Mouse (Mus musculus) liver, embryonic 15.5 days (tissue): Measurements from ENCODE around the gene Drd2. TPM values are rescaled to one million over a fixed set of nuclear protein-coding genes. Genes with fewer than 3 reads are reported as not detected.

Source experiments
- ATAC-seq: fragments of 200-750 bp; cut with Nextera tagmentation; 2 replicates; pipeline ENCODE4 v1.8.0; 2017; ENCODE audit warnings: moderate number of reproducible peaks, mild to moderate bottlenecking, moderate library complexity; ENCODE audit not compliant: insufficient read depth
- H3K27ac ChIP-seq: fragments of 300-500 bp; sonication (generic); replicated peaks from 2 replicates; pipeline ENCODE4 v1.5.1; 2015; ENCODE audit warnings: mild to moderate bottlenecking, inconsistent platforms
- H3K27me3 ChIP-seq: fragments of 300-500 bp; sonication (generic); 2 replicates; pipeline ENCODE4 v1.6.1; 2015; ENCODE audit warnings: mild to moderate bottlenecking, inconsistent platforms
- H3K36me3 ChIP-seq: fragments of 300-500 bp; sonication (generic); replicated peaks from 2 replicates; pipeline ENCODE4 v1.6.1; 2015; ENCODE audit warnings: moderate library complexity, mild to moderate bottlenecking, inconsistent platforms
- H3K4me1 ChIP-seq: fragments of 300-500 bp; sonication (generic); replicated peaks from 2 replicates; pipeline ENCODE4 v1.6.1; 2015; ENCODE audit warnings: inconsistent platforms
- H3K4me2 ChIP-seq: fragments of 300-500 bp; sonication (generic); 2 replicates; pipeline ENCODE4 v1.6.1; 2015; ENCODE audit warnings: moderate library complexity, mild to moderate bottlenecking, inconsistent platforms
- H3K4me3 ChIP-seq: fragments of 300-500 bp; sonication (generic); replicated peaks from 2 replicates; pipeline ENCODE4 v1.5.1; 2015; ENCODE audit warnings: mild to moderate bottlenecking, inconsistent platforms
- H3K9ac ChIP-seq: fragments of 300-500 bp; sonication (generic); 2 replicates; pipeline ENCODE4 v1.6.1; 2015; ENCODE audit warnings: moderate library complexity, mild to moderate bottlenecking, inconsistent platforms
- H3K9me3 ChIP-seq: fragments of 300-500 bp; sonication (generic); replicated peaks from 2 replicates; pipeline ENCODE4 v1.6.1; 2016; ENCODE audit warnings: inconsistent platforms
- WGBS: fragments of 180-500 bp; shearing (Covaris S2); methylation state at CpG from one replicate; pipeline ENCODE4 v1.1.7; 2015; ENCODE audit warnings: mixed read lengths; ENCODE audit not compliant: insufficient replicate concordance; 5-methylcytosine and 5-hydroxymethylcytosine counted together
- polyA plus RNA-seq: library from polyadenylated mRNA; unstranded; fragments of >200 nt; fragmentation: Nextera tagmentation; extraction: Ambion mirVana; gene quantifications from 2 replicates; pipeline ENCODE4 v1.2.1, GENCODE M21; 2015

The Drd2 gene
- polyA plus RNA-seq, 1 experiment from 2014 or later = not detected

GRCm38 (mm10) chr9:49386119-49386518 lies 45.7 kb downstream of the Drd2 start:
- H3K27ac ChIP-seq = no peak overlapping the region
- H3K4me1 ChIP-seq = no peaks in the 10 kb centered on the region
- no peaks in the 10 kb centered on the region for H3K27me3 ChIP-seq
- no peaks in the 10 kb centered on the region for H3K9me3 ChIP-seq
- WGBS = 42% methylated on average over 11 of the region's 11 CpGs
- H3K9ac ChIP-seq = no peak overlapping the region
- no peak overlapping the region for H3K4me2 ChIP-seq
- no peak overlapping the region for H3K4me3 ChIP-seq
- ATAC-seq = no peak
- no peaks in the 10 kb centered on the region for H3K36me3 ChIP-seq

DNA sequence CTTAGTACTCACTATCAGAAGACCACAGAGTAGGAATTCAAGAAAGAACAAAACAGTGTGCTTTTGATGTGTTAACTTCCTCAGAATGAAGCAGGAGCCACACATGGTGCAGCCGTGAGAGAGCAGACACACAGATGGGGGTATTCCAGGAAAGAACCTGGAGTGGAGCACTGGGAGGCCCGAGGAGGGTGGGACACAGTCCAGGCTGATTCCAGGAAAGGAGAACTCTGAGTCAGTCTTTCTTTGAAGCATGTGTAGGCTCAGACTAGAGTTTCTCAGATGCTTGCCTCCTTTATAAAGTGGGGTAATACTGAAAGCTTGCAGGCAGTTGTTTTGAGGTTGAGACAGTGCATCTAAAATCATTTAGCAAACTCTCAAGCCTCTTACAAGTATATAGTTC lies 51.8 kb downstream of the Drd2 start:
- H3K9ac ChIP-seq = no peak overlapping the region
- WGBS = 29% methylated on average over 2 of the region's 2 CpGs
- H3K27me3 ChIP-seq = no peaks in the 10 kb centered on the region
- H3K27ac ChIP-seq = no peak overlapping the region
- no peak for ATAC-seq
- H3K4me1 ChIP-seq = no peaks in the 10 kb centered on the region
- no peak overlapping the region for H3K4me3 ChIP-seq
- H3K36me3 ChIP-seq = no peaks in the 10 kb centered on the region
- no peak overlapping the region for H3K4me2 ChIP-seq
- no peaks in the 10 kb centered on the region for H3K9me3 ChIP-seq

GRCm38 (mm10) chr9:49396006-49396405 lies 55.6 kb downstream of the Drd2 start:
- no peak for ATAC-seq
- no peak overlapping the region for H3K4me2 ChIP-seq
- no peak overlapping the region for H3K27ac ChIP-seq

GRCm38 (mm10) chr9:49403711-49404110 lies 63.3 kb downstream of the Drd2 start:
- no peak for ATAC-seq
- H3K4me2 ChIP-seq = no peak overlapping the region
- no peaks in the 10 kb centered on the region for H3K4me1 ChIP-seq
- H3K9ac ChIP-seq = no peak overlapping the region
- WGBS = 43% methylated on average over 2 of the region's 2 CpGs
- H3K9me3 ChIP-seq = no peaks in the 10 kb centered on the region
- no peak overlapping the region for H3K4me3 ChIP-seq
- H3K36me3 ChIP-seq = no peaks in the 10 kb centered on the region
- no peak overlapping the region for H3K27ac ChIP-seq
- no peaks in the 10 kb centered on the region for H3K27me3 ChIP-seq

More at GRCm38 (mm10) chr9:49396006-49396405, 55.6 kb downstream of the Drd2 start:
- H3K9ac ChIP-seq = no peak overlapping the region
- H3K4me1 ChIP-seq = no peaks in the 10 kb centered on the region
- H3K9me3 ChIP-seq = no peaks in the 10 kb centered on the region
- H3K27me3 ChIP-seq = no peaks in the 10 kb centered on the region
- H3K36me3 ChIP-seq = no peaks in the 10 kb centered on the region
- H3K4me3 ChIP-seq = no peak overlapping the region

DNA sequence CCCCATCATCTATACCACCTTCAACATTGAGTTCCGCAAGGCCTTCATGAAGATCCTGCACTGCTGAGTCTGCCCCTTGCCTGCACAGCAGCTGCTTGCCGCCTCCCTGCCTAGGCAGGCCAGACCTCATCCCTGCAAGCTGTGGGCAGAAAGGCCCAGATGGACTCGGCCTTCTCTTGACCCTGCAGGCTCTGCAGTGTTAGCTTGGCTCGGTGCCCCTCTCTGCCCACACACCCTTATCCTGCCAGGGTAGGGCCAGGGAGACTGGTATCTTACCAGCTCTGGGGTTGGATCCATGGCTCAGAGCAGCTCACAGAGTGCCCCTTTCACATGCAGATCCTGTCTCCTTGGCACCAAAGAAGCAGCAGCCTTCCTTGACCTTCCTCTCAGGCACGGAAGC lies 66.6 kb downstream of the Drd2 start:
- Histone ChIP-seq H3K4me1 (no peaks in the 10 kb centered on the region), H3K9ac (no peak overlapping the region), H3K27ac (no peak overlapping the region), H3K4me2 (no peak overlapping the region), H3K4me3 (no peak overlapping the region), H3K27me3 (no peaks in the 10 kb centered on the region), H3K9me3 (no peaks in the 10 kb centered on the region), H3K36me3 (no peaks in the 10 kb centered on the region)
- 67% methylated on average over 5 of the region's 5 CpGs for WGBS
- no peak for ATAC-seq

- 53% methylated on average over 5 of the region's 5 CpGs for WGBS
- Histone ChIP-seq H3K4me1 (no peaks in the 10 kb centered on the region), H3K9ac (no peak overlapping the region), H3K27me3 (no peaks in the 10 kb centered on the region), H3K9me3 (no peaks in the 10 kb centered on the region), H3K4me2 (no peak overlapping the region), H3K4me3 (no peak overlapping the region), H3K36me3 (no peaks in the 10 kb centered on the region), H3K27ac (no peak overlapping the region)
- ATAC-seq = no peak
Measured at GRCm38 (mm10) chr9:49410621-49411020, 70.2 kb downstream of the Drd2 start.

DNA sequence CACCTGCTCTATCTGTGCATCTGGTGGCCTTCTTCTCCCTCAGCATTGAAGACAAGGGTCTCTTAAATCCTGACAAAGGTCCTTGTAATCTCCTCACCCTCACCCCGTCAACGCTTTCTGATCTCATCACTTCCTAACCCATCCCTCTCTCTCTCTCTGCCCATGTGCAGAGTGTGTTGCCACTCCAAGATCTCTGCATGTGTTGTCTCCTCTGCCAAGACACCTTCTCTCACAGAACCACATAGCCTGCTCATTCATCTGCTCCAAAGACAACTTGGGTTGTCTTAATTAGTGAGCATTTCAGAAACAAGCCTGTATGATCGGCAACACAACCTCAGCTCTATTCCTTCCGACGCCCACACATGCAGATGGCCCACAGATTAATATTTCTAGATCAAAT lies 83.4 kb downstream of the Drd2 start:
- Histone ChIP-seq H3K9me3 (no peaks in the 10 kb centered on the region), H3K4me3 (no peak overlapping the region), H3K27me3 (no peaks in the 10 kb centered on the region), H3K27ac (no peak overlapping the region), H3K9ac (no peak overlapping the region), H3K4me2 (no peak overlapping the region), H3K36me3 (no peaks in the 10 kb centered on the region), H3K4me1 (no peaks in the 10 kb centered on the region)
- ATAC-seq = no peak
- 62% methylated on average over 5 of the region's 5 CpGs for WGBS

DNA sequence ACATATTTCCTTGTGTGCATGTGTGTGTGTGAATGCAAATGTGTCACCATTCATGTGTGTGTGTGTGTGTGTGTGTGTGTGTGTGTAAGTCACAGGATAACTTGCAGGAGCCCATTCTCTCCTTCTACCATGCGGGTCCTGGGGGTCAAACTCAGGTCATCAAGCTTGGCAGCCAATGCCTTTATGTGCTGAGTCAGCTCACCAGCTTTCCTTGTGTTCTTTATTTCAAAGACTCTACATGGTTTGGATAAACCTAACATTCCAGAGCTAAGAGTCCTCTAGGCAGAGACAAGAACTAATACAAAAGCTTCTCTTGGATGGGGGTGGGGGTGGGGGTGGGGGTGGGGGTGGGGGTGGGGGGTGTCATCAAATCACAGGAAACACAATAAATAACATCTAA lies 85.2 kb downstream of the Drd2 start:
- Histone ChIP-seq H3K9ac (no peak overlapping the region), H3K4me2 (no peak overlapping the region), H3K4me1 (no peaks in the 10 kb centered on the region), H3K36me3 (no peaks in the 10 kb centered on the region), H3K27me3 (no peaks in the 10 kb centered on the region), H3K4me3 (no peak overlapping the region), H3K27ac (no peak overlapping the region), H3K9me3 (no peaks in the 10 kb centered on the region)
- WGBS = 28% methylated on average over 1 of the region's 1 CpGs
- ATAC-seq = no peak

GRCm38 (mm10) chr9:49426921-49427320 lies 86.5 kb downstream of the Drd2 start, which contains the start of gene Ankk1:
TSS of gene Ankk1 (minus strand) at chr9:49427021.
- 57% methylated on average over 7 of the region's 7 CpGs for WGBS

DNA sequence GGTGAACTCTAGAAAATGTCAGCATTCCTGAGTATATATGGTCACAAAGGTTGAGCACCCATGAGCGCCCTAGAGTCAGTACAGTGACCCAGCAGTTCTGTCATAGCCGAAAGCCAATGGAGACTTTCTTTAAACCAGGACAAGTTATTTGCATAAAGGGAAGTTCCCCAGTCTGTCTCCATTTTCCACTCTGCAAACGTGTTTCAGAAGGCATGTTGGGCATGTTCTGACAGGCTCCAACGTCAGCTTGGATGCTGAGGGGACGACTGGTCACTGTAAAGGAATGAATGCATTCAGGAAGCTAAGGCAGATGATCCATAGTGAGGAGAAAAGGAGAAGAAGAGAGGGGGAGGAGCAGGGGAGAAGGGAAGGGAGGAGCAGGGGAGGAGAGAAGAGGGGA lies 87.1 kb downstream of the Drd2 start:
- no peak for ATAC-seq
- H3K4me1 ChIP-seq = no peaks in the 10 kb centered on the region
- no peak overlapping the region for H3K4me3 ChIP-seq
- H3K27ac ChIP-seq = no peak overlapping the region
- H3K27me3 ChIP-seq = no peaks in the 10 kb centered on the region
- no peak overlapping the region for H3K4me2 ChIP-seq
- no peaks in the 10 kb centered on the region for H3K36me3 ChIP-seq
- no peaks in the 10 kb centered on the region for H3K9me3 ChIP-seq
- H3K9ac ChIP-seq = no peak overlapping the region
- 40% methylated on average over 5 of the region's 5 CpGs for WGBS

More at GRCm38 (mm10) chr9:49426921-49427320, 86.5 kb downstream of the Drd2 start, which contains the start of gene Ankk1:
- ATAC-seq = no peak
- no peak within 1 kb of the TSS for H3K4me3 ChIP-seq
- no peak within 1 kb of the TSS for H3K9ac ChIP-seq
- H3K9me3 ChIP-seq = no peaks in the 10 kb centered on the region
- H3K4me2 ChIP-seq = no peak within 1 kb of the TSS
- H3K4me1 ChIP-seq = no peaks in the 10 kb centered on the region
- H3K27me3 ChIP-seq = no peaks in the 10 kb centered on the region
- H3K36me3 ChIP-seq = no peaks in the 10 kb centered on the region
- no peak within 1 kb of the TSS for H3K27ac ChIP-seq

- no peak overlapping the region for H3K27ac ChIP-seq
- H3K36me3 ChIP-seq = no peaks in the 10 kb centered on the region
- H3K4me2 ChIP-seq = no peak overlapping the region
- no peak for ATAC-seq
- no peaks in the 10 kb centered on the region for H3K27me3 ChIP-seq
- no peaks in the 10 kb centered on the region for H3K4me1 ChIP-seq
- H3K9ac ChIP-seq = no peak overlapping the region
- no peak overlapping the region for H3K4me3 ChIP-seq
- WGBS = 54% methylated on average over 3 of the region's 3 CpGs
- H3K9me3 ChIP-seq = no peaks in the 10 kb centered on the region
Measured at GRCm38 (mm10) chr9:49442621-49443020, 102.2 kb downstream of the Drd2 start.

GRCm38 (mm10) chr9:49450491-49450890 lies 110.1 kb downstream of the Drd2 start:
- Histone ChIP-seq H3K27ac (no peak overlapping the region), H3K36me3 (no peaks in the 10 kb centered on the region), H3K9me3 (no peaks in the 10 kb centered on the region), H3K4me2 (no peak overlapping the region), H3K4me1 (no peaks in the 10 kb centered on the region), H3K4me3 (no peak overlapping the region), H3K27me3 (no peaks in the 10 kb centered on the region), H3K9ac (no peak overlapping the region)
- WGBS = 58% methylated on average over 3 of the region's 3 CpGs
- ATAC-seq = no peak
